ENCODE assay signal across 17 mouse cellular contexts in genomic region chr16:91937281-91937680, GRCm38 (mm10).
DNase-seq lines count a peak whose midpoint lies in the region; ATAC-seq and TF ChIP-seq lines count a peak whose summit lies in the region.
"Had no signal": no experiment of that assay in that cellular context is flagged by ENCODE, and none has a peak within 500 bp of the region (broad histone marks: within the 10 kb centered on the region; RNA-seq: fewer than 3 reads in every experiment).

No protein-coding gene starts in this region.

- no peak overlapping the region for H3K9ac ChIP-seq in intestine, embryonic 14.5 days (ENCODE audit: low read length)
- no peak overlapping the region for H3K9ac ChIP-seq in intestine, postnatal 0 days (ENCODE audit: low read depth, low read length)
- H3K9ac ChIP-seq in liver, embryonic 16.5 days (ENCODE audit: low read depth, low read length) = no peak overlapping the region
- no peak overlapping the region for H3K9ac ChIP-seq in liver, embryonic 12.5 days
- H3K9ac ChIP-seq in embryonic facial prominence, embryonic 12.5 days = peak overlapping the region; percentile 30; the same call in 1 of the 2 replicates
- H3K9ac ChIP-seq: embryonic facial prominence, embryonic 13.5 days; forebrain, embryonic 12.5 days; forebrain, postnatal 0 days; hindbrain, embryonic 13.5 days had no signal

- no peaks in the 10 kb centered on the region for H3K9me3 ChIP-seq in intestine, embryonic 14.5 days (ENCODE audit: control insufficient read depth, low read length)
- H3K9me3 ChIP-seq in intestine, postnatal 0 days (ENCODE audit: control insufficient read depth) = no peaks in the 10 kb centered on the region
- H3K9me3 ChIP-seq in liver, embryonic 16.5 days (replicated peaks; ENCODE audit: control insufficient read depth, low read length) = no peaks in the 10 kb centered on the region
- H3K9me3 ChIP-seq in liver, embryonic 12.5 days (replicated peaks) = no peaks in the 10 kb centered on the region
- no peaks in the 10 kb centered on the region for H3K9me3 ChIP-seq in embryonic facial prominence, embryonic 12.5 days
- H3K9me3 ChIP-seq: embryonic facial prominence, embryonic 13.5 days; forebrain, embryonic 12.5 days; hindbrain, embryonic 13.5 days had no signal

- H3K27ac ChIP-seq in intestine, embryonic 14.5 days (ENCODE audit: low read depth) = no peak overlapping the region
- H3K27ac ChIP-seq in intestine, postnatal 0 days (ENCODE audit: low read depth, low read length) = no peak overlapping the region
- H3K27ac ChIP-seq in liver, embryonic 16.5 days (ENCODE audit: low read length) = no peak overlapping the region
- H3K27ac ChIP-seq in liver, embryonic 12.5 days = no peak overlapping the region
- H3K27ac ChIP-seq in embryonic facial prominence, embryonic 12.5 days = no peak overlapping the region
- H3K27ac ChIP-seq: embryonic facial prominence, embryonic 13.5 days; forebrain, embryonic 12.5 days; hindbrain, embryonic 13.5 days had no signal

- H3K36me3 ChIP-seq in intestine, embryonic 14.5 days (ENCODE audit: control insufficient read depth, insufficient read depth, low read length) = no peaks in the 10 kb centered on the region
- H3K36me3 ChIP-seq in intestine, postnatal 0 days (ENCODE audit: control insufficient read depth, insufficient read depth) = no peaks in the 10 kb centered on the region
- no peaks in the 10 kb centered on the region for H3K36me3 ChIP-seq in liver, embryonic 16.5 days (ENCODE audit: control insufficient read depth, insufficient read depth)
- no peaks in the 10 kb centered on the region for H3K36me3 ChIP-seq in liver, embryonic 12.5 days
- H3K36me3 ChIP-seq in embryonic facial prominence, embryonic 12.5 days = no peaks in the 10 kb centered on the region
- H3K36me3 ChIP-seq: embryonic facial prominence, embryonic 13.5 days; forebrain, embryonic 12.5 days; hindbrain, embryonic 13.5 days had no signal

- H3K4me1 ChIP-seq in intestine, embryonic 14.5 days (replicated peaks; ENCODE audit: control insufficient read depth, insufficient read depth, low read length) = no peaks in the 10 kb centered on the region
- no peaks in the 10 kb centered on the region; the same call in 1 of the 2 replicates for H3K4me1 ChIP-seq in intestine, postnatal 0 days (replicated peaks; ENCODE audit: control insufficient read depth, insufficient read depth, low read length)
- no peaks in the 10 kb centered on the region; the same call in 1 of the 2 replicates for H3K4me1 ChIP-seq in liver, embryonic 16.5 days (ENCODE audit: control insufficient read depth, low read depth, low read length)
- H3K4me1 ChIP-seq in liver, embryonic 12.5 days = peaks cover 21% of the 10 kb centered on the region
- no peaks in the 10 kb centered on the region for H3K4me1 ChIP-seq in embryonic facial prominence, embryonic 12.5 days
- H3K4me1 ChIP-seq: forebrain, embryonic 12.5 days; hindbrain, embryonic 13.5 days had no signal

- DNase-seq in intestine, embryonic 14.5 days (ENCODE audit: low spot score) = peak; percentile 35
- no peak for DNase-seq in right cerebral cortex, postnatal 14 days
- DNase-seq: adrenal gland, adult 2 months; adrenal gland, postnatal 25 days; cerebellum, adult 2 months; embryo, embryonic 11 days; forebrain, postnatal 0 days; gastrocnemius, postnatal 25 days; heart, postnatal 10 days; heart, postnatal 4 days had no signal

- H3K27me3 ChIP-seq in intestine, embryonic 14.5 days (replicated peaks; ENCODE audit: control insufficient read depth, insufficient read depth, low read length) = no peaks in the 10 kb centered on the region
- no peaks in the 10 kb centered on the region for H3K27me3 ChIP-seq in intestine, postnatal 0 days (replicated peaks; ENCODE audit: control insufficient read depth, insufficient read depth, low read length)
- H3K27me3 ChIP-seq in liver, embryonic 16.5 days (ENCODE audit: control insufficient read depth, insufficient read depth, low read depth, low read length) = no peaks in the 10 kb centered on the region
- H3K27me3 ChIP-seq in liver, embryonic 12.5 days (replicated peaks) = peaks cover 9% of the 10 kb centered on the region; the same call in 1 of the 2 replicates
- H3K27me3 ChIP-seq in embryonic facial prominence, embryonic 12.5 days = no peaks in the 10 kb centered on the region
- H3K27me3 ChIP-seq: forebrain, embryonic 12.5 days; hindbrain, embryonic 13.5 days had no signal

- no peak overlapping the region for H3K4me3 ChIP-seq in intestine, embryonic 14.5 days (ENCODE audit: low read depth, low read length)
- H3K4me3 ChIP-seq in intestine, postnatal 0 days (ENCODE audit: low read depth, low read length) = no peak overlapping the region
- no peak overlapping the region for H3K4me3 ChIP-seq in liver, embryonic 16.5 days (ENCODE audit: low read depth, low read length)
- no peak overlapping the region for H3K4me3 ChIP-seq in liver, embryonic 12.5 days
- no peak overlapping the region for H3K4me3 ChIP-seq in embryonic facial prominence, embryonic 12.5 days
- H3K4me3 ChIP-seq: embryonic facial prominence, embryonic 13.5 days; forebrain, embryonic 12.5 days; hindbrain, embryonic 13.5 days had no signal

- WGBS in intestine, embryonic 14.5 days = 88% methylated on average over 11 of the region's 11 CpGs
- 84% methylated on average over 11 of the region's 11 CpGs for WGBS in intestine, postnatal 0 days
- WGBS in liver, embryonic 16.5 days (ENCODE audit: insufficient replicate concordance) = 71% methylated on average over 11 of the region's 11 CpGs
- WGBS in liver, embryonic 12.5 days (ENCODE audit: insufficient replicate concordance) = 74% methylated on average over 11 of the region's 11 CpGs
- 91% methylated on average over 11 of the region's 11 CpGs for WGBS in embryonic facial prominence, embryonic 12.5 days

- ATAC-seq in intestine, embryonic 14.5 days (replicated peaks; ENCODE audit: low FRiP score, low TSS enrichment, low read depth) = no peak
- no peak for ATAC-seq in intestine, postnatal 0 days
- peak; percentile 15; the same call in 1 of the 2 replicates for ATAC-seq in liver, embryonic 16.5 days (ENCODE audit: low read depth)
- ATAC-seq in liver, embryonic 12.5 days = no peak
- ATAC-seq in embryonic facial prominence, embryonic 12.5 days (ENCODE audit: insufficient number of reproducible peaks, insufficient read depth, low FRiP score, low TSS enrichment) = no peak

- H3K4me2 ChIP-seq in intestine, embryonic 14.5 days (ENCODE audit: low read length) = no peak overlapping the region
- H3K4me2 ChIP-seq in intestine, postnatal 0 days (replicated peaks; ENCODE audit: low read depth) = no peak overlapping the region
- H3K4me2 ChIP-seq in liver, embryonic 16.5 days (ENCODE audit: low read depth, low read length) = no peak overlapping the region
- H3K4me2 ChIP-seq in liver, embryonic 12.5 days = no peak overlapping the region
- no peak overlapping the region for H3K4me2 ChIP-seq in embryonic facial prominence, embryonic 12.5 days (replicated peaks)
- H3K4me2 ChIP-seq: embryonic facial prominence, embryonic 13.5 days; forebrain, embryonic 12.5 days; hindbrain, embryonic 13.5 days had no signal

- TF ChIP-seq CTCF in intestine, postnatal 0 days (IDR thresholded peaks at IDR 0.05; ENCODE audit: low read depth) = no peak
